Mouse (Mus musculus): ENCODE results near the gene Gen1. TPM values are rescaled to one million over a fixed set of nuclear protein-coding genes. Genes with fewer than 3 reads are reported as not detected.
A peak's percentile ranks its signal among the peaks of the same experiment; 100 is the strongest.

The Gen1 gene
- total RNA-seq, 2 experiments from 2014 or later, result 10.7 to 20.9 TPM

GRCm38 (mm10) chr12:11196142-11196597, 69.4 kb downstream of the Gen1 start:
- peak; percentile 94 for ATAC-seq (replicated peaks; ENCODE audit: poor library complexity, severe bottlenecking)

DNA sequence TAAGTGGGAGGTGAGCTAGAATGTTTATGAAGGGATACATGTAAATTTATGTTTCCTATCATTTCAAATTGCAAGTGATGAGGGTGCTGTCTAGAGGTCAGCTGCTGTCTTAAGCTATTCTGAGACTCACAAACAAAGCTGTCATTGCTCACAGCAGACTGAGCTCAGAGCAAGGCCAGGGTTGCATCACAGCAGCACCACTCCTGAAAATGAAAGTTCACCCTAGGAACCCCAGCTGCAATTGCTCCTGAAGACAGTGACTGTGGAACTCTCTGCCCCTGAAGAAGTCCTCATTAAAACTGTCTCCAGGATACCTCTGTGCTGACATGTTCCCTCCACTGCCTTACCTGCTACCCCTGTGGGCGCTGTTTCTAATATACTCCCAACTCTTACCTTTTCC, 70.6 kb downstream of the Gen1 start:
- peak; percentile 52 for ATAC-seq (replicated peaks; ENCODE audit: poor library complexity, severe bottlenecking)

Other genes starting within 250 kb of the Gen1 start
- not detected in 2 replicates for gene Kcns3, start 114.7 kb downstream of the Gen1 start, total RNA-seq (2014; fragmentation: Nextera tagmentation)
- gene Kcns3, start 114.7 kb downstream of the Gen1 start, total RNA-seq (2017), result not detected in 2 replicates
- gene Msgn1, start 56.8 kb downstream of the Gen1 start, total RNA-seq (2014; fragmentation: Nextera tagmentation), result not detected in 2 replicates
- not detected in 2 replicates for gene Msgn1, start 56.8 kb downstream of the Gen1 start, total RNA-seq (2017)
- 72.0 and 77.1 TPM in 2 replicates for gene Smc6, start 85 bp upstream of the Gen1 start, total RNA-seq (2014; fragmentation: Nextera tagmentation)
- 91.5 and 124 TPM in 2 replicates for gene Smc6, start 85 bp upstream of the Gen1 start, total RNA-seq (2017)
- gene Vsnl1, start 170.8 kb upstream of the Gen1 start, total RNA-seq (2014; fragmentation: Nextera tagmentation), result not detected in 2 replicates
- gene Vsnl1, start 170.8 kb upstream of the Gen1 start, total RNA-seq (2017), result not detected in 2 replicates
- not detected in 2 replicates for gene Rad51ap2, start 190.3 kb upstream of the Gen1 start, total RNA-seq (2014; fragmentation: Nextera tagmentation)
- gene Rad51ap2, start 190.3 kb upstream of the Gen1 start, total RNA-seq (2017), result not detected in 2 replicates